In genomic region chr1:157081999-157082398, GRCm38 (mm10) we compare ENCODE assay signal across 11 mouse cellular contexts. TPM values are rescaled to one million over a fixed set of nuclear protein-coding genes. Genes with fewer than 3 reads are reported as not detected.
DNase-seq lines count a peak whose midpoint lies in the region; ATAC-seq and TF ChIP-seq lines count a peak whose summit lies in the region.
"Had no signal": no experiment of that assay in that cellular context is flagged by ENCODE, and none has a peak within 500 bp of the region (broad histone marks: within the 10 kb centered on the region; RNA-seq: fewer than 3 reads in every experiment).

No protein-coding gene starts in this region.

- no peak for TF ChIP-seq EP300 in ES-Bruce4 (IDR thresholded peaks at IDR 0.05; ENCODE audit: insufficient read depth, low read depth, low read length)

- peaks cover 3% of the 10 kb centered on the region for H3K4me1 ChIP-seq in ES-Bruce4 (ENCODE audit: control insufficient read depth, insufficient read depth, low read length)

- DNase-seq in layer of hippocampus, adult 2 months (ENCODE audit: low spot score in 2 of 2), result no peak
- DNase-seq in layer of hippocampus, adult 9-10 months (ENCODE audit: low spot score), result no peak
- DNase-seq in A20 (ENCODE audit: low read depth, low spot score), result peak; percentile 41
- no peak for DNase-seq in adipocyte (ENCODE audit: low spot score)
- DNase-seq in left cerebral cortex, postnatal 10 days (ENCODE audit: extremely low spot score in 1 of 2, low spot score in 2 of 2), result no peak
- DNase-seq: left cerebral cortex, postnatal 4 days had no signal

- no peak for TF ChIP-seq POLR2A in ES-Bruce4 (IDR thresholded peaks at IDR 0.05; ENCODE audit: insufficient read depth, low read length)

- H3K27me3 ChIP-seq in ES-Bruce4 (ENCODE audit: control insufficient read depth, insufficient read depth, low read length, poor library complexity, severe bottlenecking), result no peaks in the 10 kb centered on the region
- H3K27me3 ChIP-seq: heart, embryonic 12.5 days; neural tube, embryonic 13.5 days had no signal

- no peaks in the 10 kb centered on the region for H3K36me3 ChIP-seq in ES-Bruce4 (ENCODE audit: control insufficient read depth, insufficient read depth, low read length, poor library complexity, severe bottlenecking)
- H3K36me3 ChIP-seq: forebrain, embryonic 10.5 days; heart, embryonic 12.5 days; neural tube, embryonic 13.5 days had no signal

- peak; percentile 29; the same call in 1 of the 2 replicates for ATAC-seq in granulocyte monocyte progenitor cell, adult 5-6 weeks (replicated peaks; ENCODE audit: poor library complexity, severe bottlenecking)

- peak; percentile 70 for TF ChIP-seq CTCF in layer of hippocampus, adult 2 months (conservative IDR thresholded peaks at IDR 0.05)
- TF ChIP-seq CTCF in ES-Bruce4 (IDR thresholded peaks at IDR 0.05; ENCODE audit: low read depth, low read length), result peak; percentile 87

- no peak overlapping the region for H3K4me3 ChIP-seq in layer of hippocampus, adult 2 months
- no peak overlapping the region for H3K4me3 ChIP-seq in ES-Bruce4 (ENCODE audit: low read depth, low read length)
- H3K4me3 ChIP-seq: forebrain, embryonic 10.5 days; heart, embryonic 12.5 days; neural tube, embryonic 13.5 days had no signal

- no peaks in the 10 kb centered on the region for H3K9me3 ChIP-seq in ES-Bruce4 (replicated peaks; ENCODE audit: control insufficient read depth, insufficient read depth, low read length, poor library complexity, severe bottlenecking)
- H3K9me3 ChIP-seq: forebrain, embryonic 10.5 days; heart, embryonic 12.5 days; neural tube, embryonic 13.5 days had no signal

- H3K9ac ChIP-seq in ES-Bruce4 (ENCODE audit: low read depth, poor library complexity, severe bottlenecking), result no peak overlapping the region
- H3K9ac ChIP-seq: heart, embryonic 12.5 days; neural tube, embryonic 13.5 days had no signal

- no peak overlapping the region for H3K27ac ChIP-seq in layer of hippocampus, adult 2 months
- H3K27ac ChIP-seq in ES-Bruce4 (ENCODE audit: insufficient read depth, low read length), result no peak overlapping the region
- H3K27ac ChIP-seq: neural tube, embryonic 13.5 days had no signal

- intact Hi-C loops in left cerebral cortex, postnatal 10 days (cut with DNase I), result loop anchor here (5.0 kb wide), 1 partner anchor 200 kb away; no protein-coding TSS in a partner anchor

RNA-seq across cellular contexts. Expression of gene Tex35, which starts 26.5 kb away (rescaled TPM):
- not detected for total RNA-seq in layer of hippocampus, adult 2 months (2021)
- polyA plus RNA-seq in ES-Bruce4 (2011; ENCODE audit: insufficient read depth, insufficient read length, low read depth, missing spikeins), result not detected in 2 replicates
- total RNA-seq in granulocyte monocyte progenitor cell, adult 5-6 weeks (2014; fragmentation: Nextera tagmentation), result not detected in 2 replicates
- total RNA-seq in granulocyte monocyte progenitor cell, adult 5-6 weeks (2017), result not detected in 2 replicates
- under 1 TPM in 1 of 2 experiments, not detected in 1; 0.61 TPM for total RNA-seq in left cerebral cortex, postnatal 10 days (2021)
- polyA plus RNA-seq: forebrain, embryonic 10.5 days; heart, embryonic 12.5 days; neural tube, embryonic 13.5 days had no signal
